Mouse (Mus musculus) liver, postnatal 0 days (tissue): ENCODE results near the gene Fam171a2.

Experiments used
- CTCF ChIP-seq: sonication (generic); IDR thresholded peaks from 2 replicates; pipeline ENCODE4 v1.5.1; 2016; ENCODE audit warnings: antibody characterized with exemption, low read depth
- EP300 ChIP-seq: IDR thresholded peaks from 2 replicates; pipeline ENCODE4 v1.6.1; 2016; ENCODE audit warnings: antibody characterized with exemption, low read depth, mild to moderate bottlenecking

- TF ChIP-seq EP300 (no peak), CTCF (no peak)
Measured at GRCm38 (mm10) chr11:102409795-102410330, 37.6 kb downstream of the Fam171a2 start.
